Mouse (Mus musculus) embryo, embryonic 10 days (tissue): ENCODE data around the gene Ndufb8.

ENCODE experiments used
- DNase-seq: peaks from one replicate; pipeline ENCODE4 v3.0.0-alpha.2; 2015; ENCODE audit warnings: low spot score

Ndufb8 gene

GRCm38 (mm10) chr19:44530018-44530417, 25.2 kb downstream of the Ndufb8 start:
- DNase-seq, result no peak

- no peak for DNase-seq
These were observed 29.6 kb downstream of the Ndufb8 start for GRCm38 (mm10) chr19:44525551-44526205.

- DNase-seq, result peak; percentile 66
These were observed 36.1 kb downstream of the Ndufb8 start for GRCm38 (mm10) chr19:44519152-44519551.

GRCm38 (mm10) chr19:44517996-44518768, 37.1 kb downstream of the Ndufb8 start:
- DNase-seq, result peak; percentile 43

- no peak for DNase-seq
These were observed 39.5 kb downstream of the Ndufb8 start for GRCm38 (mm10) chr19:44515769-44516168.

- DNase-seq, result peak; percentile 75
These were observed 40.5 kb downstream of the Ndufb8 start for GRCm38 (mm10) chr19:44514521-44515451.

- peak; percentile 31 for DNase-seq
These were observed 41.2 kb downstream of the Ndufb8 start for GRCm38 (mm10) chr19:44513921-44514482.

- peak; percentile 43 for DNase-seq
These were observed 42.0 kb downstream of the Ndufb8 start for GRCm38 (mm10) chr19:44513054-44513833.

GRCm38 (mm10) chr19:44512601-44513000, 42.6 kb downstream of the Ndufb8 start:
- no peak for DNase-seq

- peak; percentile 80 for DNase-seq
These were observed 43.6 kb downstream of the Ndufb8 start for GRCm38 (mm10) chr19:44511451-44512231.

- DNase-seq, result no peak
These were observed 44.6 kb downstream of the Ndufb8 start for GRCm38 (mm10) chr19:44510534-44511175.

- DNase-seq, result no peak
These were observed 52.5 kb downstream of the Ndufb8 start for GRCm38 (mm10) chr19:44502741-44503140.

GRCm38 (mm10) chr19:44501925-44502324, 53.3 kb downstream of the Ndufb8 start:
- DNase-seq, result no peak

- no peak for DNase-seq
These were observed 55.0 kb downstream of the Ndufb8 start for GRCm38 (mm10) chr19:44500240-44500639.

GRCm38 (mm10) chr19:44498936-44499335, 56.3 kb downstream of the Ndufb8 start:
- DNase-seq, result no peak
